Mouse (Mus musculus) cerebral cortex, adult 2 months (tissue): ENCODE results near the gene Fbxl4.

ENCODE experiments used
- WGBS: fragments of 180-500 bp; shearing (Covaris S2); methylation state at CpG from one replicate; pipeline ENCODE4 v1.1.7; 2018; 5-methylcytosine and 5-hydroxymethylcytosine counted together

Gene Fbxl4

GRCm38 (mm10) chr4:22476967-22477710 is 119.8 kb downstream of the Fbxl4 start:
- under 1% methylated on average over 23 of the region's 23 CpGs for WGBS

- 3% methylated on average over 26 of the region's 28 CpGs for WGBS
Measured at GRCm38 (mm10) chr4:22477711-22478230, 120.4 kb downstream of the Fbxl4 start.

GRCm38 (mm10) chr4:22478488-22479367 is 121.4 kb downstream of the Fbxl4 start:
- 27% methylated on average over 30 of the region's 30 CpGs for WGBS

GRCm38 (mm10) chr4:22479368-22480090 is 122.2 kb downstream of the Fbxl4 start:
- WGBS: 16% methylated on average over 28 of the region's 28 CpGs

GRCm38 (mm10) chr4:22480091-22480857 is 122.9 kb downstream of the Fbxl4 start:
- 24% methylated on average over 18 of the region's 18 CpGs for whole genome bisulfite sequencing

GRCm38 (mm10) chr4:22480858-22481205 is 123.5 kb downstream of the Fbxl4 start:
- WGBS: 32% methylated on average over 1 of the region's 1 CpGs

GRCm38 (mm10) chr4:22482118-22482517 is 124.8 kb downstream of the Fbxl4 start:
- WGBS: 42% methylated on average over 2 of the region's 2 CpGs

- WGBS: 23% methylated on average over 7 of the region's 7 CpGs
Measured at GRCm38 (mm10) chr4:22482756-22483280, 125.5 kb downstream of the Fbxl4 start.

- WGBS: 36% methylated on average over 2 of the region's 2 CpGs
Measured at GRCm38 (mm10) chr4:22483548-22483947, 126.2 kb downstream of the Fbxl4 start.
